8 mouse cellular contexts compared by ENCODE assay signal in the genomic region with DNA sequence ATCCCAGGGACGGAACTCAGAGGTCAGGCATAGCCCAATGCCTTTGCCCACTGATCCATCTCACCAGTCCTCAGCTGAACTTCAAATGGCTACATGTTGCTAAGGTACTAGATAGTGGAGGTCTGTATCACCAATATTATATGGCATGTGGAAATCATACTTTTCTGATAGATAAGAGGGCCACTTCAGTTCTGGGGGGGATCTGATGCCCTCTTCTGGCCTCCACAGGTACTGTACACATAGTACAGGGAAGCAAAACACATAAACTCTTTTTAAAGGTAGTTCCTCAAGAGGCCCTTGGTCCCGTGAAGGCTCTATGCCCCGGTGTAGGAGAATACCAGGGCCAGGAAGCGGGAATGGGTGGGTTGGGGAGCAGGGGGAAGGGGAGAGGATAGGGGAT. TPM values are rescaled to one million over a fixed set of nuclear protein-coding genes. Genes with fewer than 3 reads are reported as not detected.
DNase-seq lines count a peak whose midpoint lies in the region; ATAC-seq and TF ChIP-seq lines count a peak whose summit lies in the region.
"Had no signal": no experiment of that assay in that cellular context is flagged by ENCODE, and none has a peak within 500 bp of the region (broad histone marks: within the 10 kb centered on the region; RNA-seq: fewer than 3 reads in every experiment).

No protein-coding gene starts in this region.

- 59% methylated on average over 4 of the region's 4 CpGs for WGBS in lung, postnatal 0 days

- no peaks in the 10 kb centered on the region for H3K9me3 ChIP-seq in lung, postnatal 0 days (ENCODE audit: low read length)
- H3K9me3 ChIP-seq: midbrain, embryonic 15.5 days had no signal

- H3K36me3 ChIP-seq in lung, postnatal 0 days (ENCODE audit: insufficient read depth, low read length): no peaks in the 10 kb centered on the region
- H3K36me3 ChIP-seq: midbrain, embryonic 15.5 days had no signal

- H3K4me2 ChIP-seq in lung, postnatal 0 days (replicated peaks; ENCODE audit: low read depth, low read length): no peak overlapping the region
- H3K4me2 ChIP-seq: midbrain, embryonic 15.5 days had no signal

- H3K4me3 ChIP-seq in lung, postnatal 0 days (ENCODE audit: low read depth, low read length): no peak overlapping the region
- H3K4me3 ChIP-seq: midbrain, embryonic 15.5 days had no signal

- no peak for TF ChIP-seq EP300 in lung, postnatal 0 days (IDR thresholded peaks at IDR 0.05)

- TF ChIP-seq CTCF in lung, postnatal 0 days (IDR thresholded peaks at IDR 0.05): peak; percentile 59

- H3K27me3 ChIP-seq in lung, postnatal 0 days (replicated peaks; ENCODE audit: insufficient read depth, low read length): no peaks in the 10 kb centered on the region
- H3K27me3 ChIP-seq: midbrain, embryonic 15.5 days had no signal

- peak; percentile 32 for DNase-seq in lung, postnatal 0 days (ENCODE audit: low spot score)
- no peak for DNase-seq in lung, postnatal 25 days (ENCODE audit: low spot score)
- DNase-seq in NIH3T3 (ENCODE audit: low read depth) (peak; percentile 52), liver (peak; percentile 51)
- peak; percentile 46 for DNase-seq in thymus, postnatal 14 days
- DNase-seq in Muller cell, postnatal 12 days (ENCODE audit: inconsistent ontology term): no peak
- DNase-seq in ovary, postnatal 36 days (ENCODE audit: low spot score): no peak

- no peak for ATAC-seq in lung, postnatal 0 days
- ATAC-seq: midbrain, embryonic 15.5 days had no signal

- no peak overlapping the region for H3K9ac ChIP-seq in lung, postnatal 0 days (replicated peaks; ENCODE audit: low read depth)
- H3K9ac ChIP-seq: midbrain, embryonic 15.5 days had no signal

- H3K27ac ChIP-seq in lung, postnatal 0 days (ENCODE audit: low read length): no peak overlapping the region
- H3K27ac ChIP-seq: midbrain, embryonic 15.5 days had no signal

- H3K4me1 ChIP-seq in lung, postnatal 0 days (ENCODE audit: insufficient read depth, low read depth, low read length): peaks cover 11% of the 10 kb centered on the region; the same call in 1 of the 2 replicates

RNA-seq across cellular contexts. Expression of a gene that starts 2.1 kb away (rescaled TPM):
- 133 and 137 TPM in 2 replicates for polyA plus RNA-seq in lung, postnatal 0 days (2015; fragmentation: Nextera tagmentation; extraction: Ambion mirVana)

RNA-seq across cellular contexts. Expression of a gene that starts 30.0 kb away (rescaled TPM):
- 5.2 and 8.2 TPM in 2 replicates for polyA plus RNA-seq in lung, postnatal 0 days (2015; fragmentation: Nextera tagmentation; extraction: Ambion mirVana)

RNA-seq across cellular contexts. Expression of a gene that starts 31.7 kb away (rescaled TPM):
- 42.1 and 47.8 TPM in 2 replicates for polyA plus RNA-seq in lung, postnatal 0 days (2015; fragmentation: Nextera tagmentation; extraction: Ambion mirVana)

RNA-seq across cellular contexts. Expression of a gene that starts 41.6 kb away (rescaled TPM):
- polyA plus RNA-seq in lung, postnatal 0 days (2015; fragmentation: Nextera tagmentation; extraction: Ambion mirVana): 54.6 and 54.8 TPM in 2 replicates

Comparison
In these comparisons a context has a peak if more than half of its experiments do, and no peak if none do; other contexts are left out.
1. DNase-seq: peak in lung, postnatal 0 days (single experiment), NIH3T3 (single experiment), liver (single experiment) and thymus, postnatal 14 days (single experiment); none in lung, postnatal 25 days (single experiment), Muller cell, postnatal 12 days (single experiment) and ovary, postnatal 36 days (single experiment).